Mouse (Mus musculus): Measurements from ENCODE around the gene Erf.

The Erf gene

GRCm38 (mm10) chr7:25250141-25250972 is at the start of gene Erf:
Gene Erf (minus strand): TSS chr7:25250761.
- peak; percentile 94 to 97 for DNase-seq

DNA sequence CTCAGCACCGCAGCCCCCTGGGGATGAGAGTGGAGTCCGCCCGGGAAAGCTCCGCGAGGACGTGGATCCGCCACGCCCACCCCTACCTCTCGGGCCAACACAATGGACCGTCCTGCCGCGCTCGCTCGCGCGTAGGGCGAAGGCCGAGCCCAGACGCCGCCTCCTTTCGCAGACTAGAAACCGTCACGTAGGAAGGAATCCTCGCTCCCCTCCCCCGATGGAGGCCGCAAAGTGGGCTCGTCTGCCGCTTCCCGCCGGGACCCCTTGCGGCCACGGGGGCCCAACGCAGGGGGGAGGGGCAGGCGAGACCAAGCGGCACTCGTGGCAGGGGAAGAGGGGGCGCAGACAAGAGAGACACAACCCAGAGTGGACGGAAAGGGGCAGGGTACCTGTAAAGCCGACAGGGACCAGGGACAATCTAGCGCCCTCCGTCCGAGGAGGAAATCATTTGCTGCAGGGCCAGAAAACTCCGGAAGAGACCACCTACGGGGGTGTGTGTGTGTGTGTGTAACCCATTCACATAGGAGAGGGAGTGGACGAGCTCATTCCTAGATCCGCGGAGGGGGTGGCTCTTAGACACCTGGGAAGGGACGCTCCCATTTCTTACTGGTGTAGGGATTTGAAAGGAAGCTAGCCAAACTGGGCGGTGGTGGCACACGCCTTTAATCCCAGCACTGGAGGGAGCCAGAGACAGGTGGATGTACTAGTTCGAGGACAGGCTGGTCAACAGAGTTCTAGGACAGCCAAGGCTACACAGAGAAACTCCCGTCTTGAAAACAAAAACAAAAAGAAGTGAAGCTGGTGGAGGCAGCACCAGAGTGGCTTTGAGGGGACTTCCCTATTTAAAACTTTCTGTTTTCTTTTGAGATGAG is 47.1 kb upstream of the Erf start, which contains the start of gene Pafah1b3:
Gene Pafah1b3, minus strand, starts transcription at position 533 of the 872 bp plus-strand sequence.
- peak; percentile 90 to 92 for DNase-seq

DNA sequence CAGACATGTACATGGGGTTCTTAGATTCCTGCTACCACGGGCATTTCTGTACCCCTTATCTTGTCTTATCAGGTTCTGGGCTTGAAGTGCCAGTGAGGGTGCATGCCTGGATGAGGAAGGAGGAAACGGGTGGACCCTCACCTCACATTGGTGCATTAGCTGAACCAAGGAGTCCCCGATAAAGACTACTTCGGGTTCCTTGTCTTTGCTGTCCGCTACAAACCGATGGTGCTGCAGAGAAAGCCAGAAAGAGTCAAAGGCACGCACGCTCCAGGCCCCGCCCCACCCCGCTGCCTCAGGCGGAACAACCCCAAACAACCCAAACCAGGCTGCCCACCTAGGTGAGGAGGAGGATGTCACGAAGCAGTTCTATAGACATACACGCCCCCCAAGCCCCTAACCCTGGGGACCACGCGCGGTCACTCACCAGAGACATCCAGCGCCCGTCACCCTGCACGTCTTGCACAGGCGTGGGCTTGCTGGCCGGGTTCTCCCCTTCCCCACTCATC is 46.4 kb upstream of the Erf start:
- peak in 1 of 2 experiments; percentile 65 for DNase-seq

- DNase-seq = peak in 1 of 2 experiments; percentile 18
Measured at GRCm38 (mm10) chr7:25294960-25295722, 44.6 kb upstream of the Erf start.

DNA sequence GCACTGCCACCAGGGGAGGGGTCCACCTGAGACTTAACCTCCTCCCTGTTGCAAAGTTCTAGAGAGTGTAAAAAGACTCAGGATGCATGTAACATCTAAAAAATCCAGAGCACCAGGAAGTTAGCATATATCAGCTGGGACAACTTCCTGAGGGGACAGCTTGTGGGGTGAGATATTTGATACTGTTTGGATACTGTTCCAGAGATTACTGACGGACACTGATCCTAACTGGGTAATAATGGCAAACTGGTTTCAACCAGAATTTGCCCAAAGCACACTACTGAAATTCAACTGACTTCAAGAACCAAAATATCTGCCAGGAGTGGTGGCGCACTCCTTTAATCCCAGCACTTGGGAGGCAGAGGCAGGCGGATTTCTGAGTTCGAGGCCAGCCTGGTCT is 43.9 kb upstream of the Erf start:
- no peak for DNase-seq

GRCm38 (mm10) chr7:25293191-25293739 is 42.7 kb upstream of the Erf start:
- peak in 1 of 2 experiments; percentile 32 for DNase-seq

- peak in 1 of 2 experiments; percentile 46 for DNase-seq
Measured at GRCm38 (mm10) chr7:25292107-25292506, 41.5 kb upstream of the Erf start.

DNA sequence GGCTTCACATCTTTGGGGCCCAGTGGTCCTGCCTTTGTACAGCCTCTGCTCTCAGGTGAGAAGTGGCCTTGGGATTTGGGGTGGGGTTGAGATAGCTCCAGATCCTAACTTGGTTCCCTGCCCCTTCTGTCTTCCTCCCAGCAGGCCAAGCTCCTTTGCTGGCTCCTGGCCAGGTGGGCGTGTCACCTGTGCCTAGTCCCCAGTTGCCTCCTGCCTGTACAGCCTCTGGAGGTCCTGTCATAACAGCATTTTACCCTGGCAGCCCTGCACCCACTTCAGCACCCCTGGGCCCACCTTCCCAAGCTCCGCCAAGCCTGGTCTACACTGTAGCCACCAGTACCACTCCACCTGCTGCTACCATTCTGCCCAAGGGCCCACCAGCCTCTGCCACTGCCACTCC is 40.4 kb upstream of the Erf start:
- peak; percentile 58 to 79 for DNase-seq

DNA sequence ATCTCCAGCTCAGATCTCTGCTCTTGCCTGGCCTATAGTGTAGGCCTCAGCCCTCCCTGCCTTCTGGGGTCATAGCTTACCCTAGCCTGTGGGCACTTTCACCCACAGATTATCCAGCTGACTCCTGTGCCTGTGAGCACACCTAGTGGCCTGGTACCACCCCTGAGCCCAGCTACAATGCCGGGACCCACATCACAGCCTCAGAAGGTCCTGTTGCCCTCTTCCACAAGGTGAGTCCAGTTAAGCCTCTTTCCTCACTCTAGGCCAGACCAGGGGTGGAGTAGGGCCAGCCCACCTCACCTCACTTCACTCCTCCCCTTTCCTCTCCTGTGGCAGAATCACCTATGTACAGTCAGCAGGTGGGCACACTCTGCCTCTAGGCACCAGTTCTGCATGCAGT is 39.9 kb upstream of the Erf start:
- no peak for DNase-seq

DNA sequence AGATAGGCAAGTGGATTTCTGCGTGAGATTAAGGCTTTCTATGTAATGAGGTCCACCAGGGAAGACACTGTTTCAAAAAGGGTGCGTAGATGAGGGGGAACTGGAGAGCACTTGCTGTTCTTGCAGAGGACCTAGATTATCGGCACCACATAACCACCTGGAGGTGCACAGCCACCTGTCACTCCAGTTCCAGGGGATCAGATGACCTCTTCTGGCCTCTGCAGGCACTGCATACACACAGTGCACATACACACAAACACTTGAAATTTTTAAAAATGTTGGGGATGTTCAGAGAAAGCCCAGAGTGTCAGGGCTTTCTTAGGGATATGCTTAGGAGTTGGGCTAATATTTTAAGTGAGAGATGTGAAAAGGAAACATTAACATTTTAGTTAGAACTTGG is 39.4 kb upstream of the Erf start:
- DNase-seq = peak in 1 of 2 experiments; percentile 7

DNA sequence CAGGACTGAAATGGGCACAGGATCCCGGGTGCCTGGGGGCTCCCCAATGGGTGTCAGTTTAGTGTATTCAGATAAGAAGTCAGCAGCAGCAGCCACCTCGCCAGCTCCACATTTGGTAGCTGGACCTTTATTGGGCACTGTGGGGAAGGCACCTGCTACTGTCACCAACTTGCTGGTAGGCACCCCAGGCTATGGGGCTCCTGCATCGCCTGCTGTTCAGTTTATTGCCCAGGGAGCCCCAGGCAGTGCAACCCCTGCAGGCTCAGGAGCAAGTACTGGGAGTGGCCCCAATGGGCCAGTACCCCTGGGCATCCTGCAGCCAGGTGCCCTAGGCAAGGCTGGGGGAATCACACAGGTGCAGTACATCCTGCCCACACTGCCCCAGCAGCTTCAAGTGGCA is 38.2 kb upstream of the Erf start:
- DNase-seq = no peak

GRCm38 (mm10) chr7:25288011-25288410 is 37.5 kb upstream of the Erf start:
- peak in 1 of 2 experiments; percentile 7 for DNase-seq

DNA sequence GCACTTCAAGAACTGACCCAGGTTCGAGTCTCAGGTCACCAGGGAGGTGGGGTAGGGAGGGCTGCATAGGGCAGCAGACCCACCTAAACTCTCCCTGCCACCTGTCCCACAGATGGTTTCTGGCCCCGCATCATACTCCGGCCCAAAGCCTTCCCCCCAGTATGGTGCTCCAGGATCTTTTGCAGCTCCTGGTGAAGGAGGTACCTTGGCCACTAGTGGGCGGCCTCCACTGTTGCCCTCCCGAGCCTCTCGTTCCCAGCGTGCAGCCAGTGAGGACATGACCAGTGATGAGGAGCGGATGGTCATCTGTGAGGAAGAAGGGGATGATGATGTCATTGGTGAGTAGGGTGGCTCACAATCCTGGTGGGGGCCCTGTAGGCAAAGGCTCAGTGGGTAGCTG is 36.4 kb upstream of the Erf start:
- peak in 1 of 2 experiments; percentile 35 for DNase-seq

DNA sequence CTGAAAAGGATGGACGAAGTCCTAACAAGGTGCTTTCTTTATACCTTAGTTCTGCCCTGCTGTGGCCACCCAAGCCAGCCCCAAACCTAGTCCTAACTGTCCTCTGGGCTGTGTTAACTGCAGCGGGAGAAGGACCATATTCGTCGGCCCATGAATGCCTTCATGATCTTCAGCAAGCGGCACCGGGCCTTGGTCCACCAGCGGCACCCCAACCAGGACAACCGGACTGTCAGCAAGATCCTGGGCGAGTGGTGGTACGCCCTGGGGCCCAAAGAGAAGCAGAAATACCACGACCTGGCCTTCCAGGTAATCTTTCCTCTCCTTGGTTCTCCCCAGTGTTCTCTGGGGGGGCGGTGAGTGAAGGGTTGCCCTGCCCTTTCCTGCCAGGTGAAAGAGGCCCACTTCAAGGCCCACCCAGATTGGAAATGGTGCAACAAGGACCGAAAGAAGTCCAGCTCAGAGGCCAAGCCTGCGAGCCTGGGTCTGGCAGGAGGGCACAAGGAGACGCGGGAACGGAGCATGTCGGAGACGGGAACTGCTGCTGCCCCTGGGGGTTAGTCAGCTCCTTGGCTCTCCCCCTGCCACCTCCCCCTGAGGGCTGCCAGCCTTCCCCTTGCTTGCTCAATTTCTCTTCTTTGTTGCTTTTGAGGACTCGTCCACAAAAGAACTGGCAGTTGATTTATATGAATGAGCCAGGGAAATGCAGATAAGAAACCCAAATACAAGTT is 35.1 kb upstream of the Erf start:
- peak in 1 of 2 experiments; percentile 27 for DNase-seq

- DNase-seq = peak; percentile 39 to 67
Measured at GRCm38 (mm10) chr7:25284766-25285165, 34.2 kb upstream of the Erf start.

GRCm38 (mm10) chr7:25284171-25284570 is 33.6 kb upstream of the Erf start:
- DNase-seq = peak; percentile 21 to 25

GRCm38 (mm10) chr7:25283637-25284036 is 33.1 kb upstream of the Erf start:
- DNase-seq = peak; percentile 30 to 37

GRCm38 (mm10) chr7:25282731-25283211 is 32.2 kb upstream of the Erf start:
- DNase-seq = peak; percentile 67 to 70

DNA sequence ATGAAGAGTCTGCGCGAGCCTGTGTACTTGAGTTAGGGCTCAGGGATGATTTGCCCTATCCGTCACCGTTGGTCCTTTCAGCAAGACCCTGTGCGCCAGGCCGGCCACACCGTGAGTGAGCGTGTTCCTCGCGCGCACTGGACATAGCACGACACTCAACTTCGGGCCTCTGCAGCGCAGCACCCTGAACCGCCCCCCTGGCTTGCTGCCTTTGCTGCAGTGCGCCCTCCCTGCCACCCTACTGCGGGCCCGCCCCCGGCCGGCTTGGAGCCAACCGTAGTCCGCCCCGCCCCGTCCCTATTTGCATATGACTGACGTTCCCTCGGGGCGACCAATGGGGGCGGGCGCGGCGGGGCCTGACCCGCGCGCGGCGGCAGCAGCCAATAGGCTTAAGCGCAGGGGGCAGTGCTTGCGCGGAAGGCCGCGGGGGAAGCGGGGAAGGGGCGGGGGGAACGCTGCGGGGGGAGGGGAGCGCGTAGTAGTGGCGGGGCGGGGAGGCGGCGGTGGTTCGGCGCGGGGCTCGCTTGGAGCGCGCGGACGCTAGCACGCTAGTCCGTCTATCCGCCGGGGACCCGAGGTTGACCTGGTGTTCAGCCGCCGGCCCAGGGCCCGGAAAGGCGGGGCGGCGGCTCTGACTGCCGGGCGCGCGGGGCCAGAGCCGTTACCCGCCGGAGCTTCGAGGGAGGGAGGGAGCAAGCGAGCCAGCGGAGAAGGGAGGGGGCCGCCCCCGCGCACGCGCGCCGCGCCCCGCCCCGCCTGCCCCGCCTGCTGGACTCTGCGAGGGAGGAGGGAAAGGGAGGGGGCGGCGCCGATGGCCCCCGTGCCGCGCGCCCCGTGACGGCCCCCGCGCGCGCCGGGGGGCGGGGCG is 31.4 kb upstream of the Erf start:
- DNase-seq = peak; percentile 99

- DNase-seq = no peak
Measured at GRCm38 (mm10) chr7:25281166-25281733, 30.7 kb upstream of the Erf start.

Data from cerebellum, postnatal 25 days (tissue).